Mouse (Mus musculus) fat pad, adult 2 months (tissue): ENCODE measurements around the gene Sec23ip.

Experiments
- DNase-seq: peaks from one replicate; pipeline ENCODE4 v3.0.0-alpha.2; 2011; ENCODE audit warnings: low read depth, low spot score; ENCODE audit errors: extremely low read depth

Gene Sec23ip

DNA sequence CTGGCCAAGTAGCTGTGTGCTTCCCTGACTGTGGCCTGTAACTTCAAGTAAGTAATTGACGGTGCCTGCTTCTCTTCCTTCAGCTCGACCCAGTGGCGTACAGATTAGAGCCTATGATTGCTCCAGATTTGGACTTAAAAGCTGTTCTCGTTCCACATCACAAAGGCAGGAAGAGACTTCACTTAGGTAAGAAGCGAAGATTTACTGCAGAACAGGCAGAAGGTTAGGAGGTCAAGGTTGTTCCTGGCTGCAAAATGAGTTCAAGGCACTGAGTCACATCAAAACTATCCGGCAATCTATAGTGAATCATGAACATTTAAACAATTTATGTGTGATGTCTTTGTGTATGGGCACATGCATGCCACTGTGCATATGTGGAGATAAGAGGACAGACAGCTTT lies 32.5 kb downstream of the Sec23ip start:
- DNase-seq, result no peak

DNA sequence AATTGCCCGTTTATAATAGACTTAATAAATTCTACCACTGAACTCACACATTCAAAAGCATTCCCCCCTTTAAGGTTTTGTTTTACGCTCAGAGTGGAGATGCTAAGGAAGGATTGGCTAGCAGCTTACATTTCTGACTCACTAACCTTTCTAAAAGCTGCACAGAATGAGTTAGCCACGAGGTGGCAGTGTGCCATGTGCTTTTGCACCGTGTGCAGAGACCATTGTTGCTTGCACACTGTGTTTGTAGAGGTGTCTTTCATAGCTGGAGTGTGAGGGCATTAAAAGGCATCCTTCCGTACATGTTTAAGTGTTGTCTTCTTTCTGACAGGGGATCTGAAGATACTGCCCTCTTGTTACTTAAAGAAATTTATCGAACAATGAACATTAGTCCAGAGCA lies 34.6 kb downstream of the Sec23ip start:
- no peak for DNase-seq

DNA sequence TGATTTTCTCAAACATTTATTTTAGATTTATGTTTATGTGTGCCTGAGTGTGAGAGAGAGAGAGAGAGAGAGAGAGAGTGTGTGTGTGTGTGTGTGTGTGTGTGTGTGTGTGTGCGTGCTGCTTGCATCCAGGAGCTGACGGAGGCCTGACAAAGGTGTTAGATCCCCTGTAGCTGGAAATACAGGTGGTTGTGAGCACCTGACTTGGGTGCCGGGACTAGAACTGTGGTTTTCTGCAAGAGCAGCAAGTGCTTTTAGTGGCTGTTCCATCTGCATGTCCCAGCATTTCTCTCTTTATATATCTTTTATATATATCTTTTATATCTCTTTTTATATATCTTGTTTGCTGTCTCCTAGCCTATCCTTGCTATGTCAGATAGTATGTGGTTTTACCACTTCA lies 37.1 kb downstream of the Sec23ip start:
- no peak for DNase-seq

- DNase-seq, result peak; percentile 8
Observed at GRCm38 (mm10) chr7:128790045-128790444, 45.3 kb downstream of the Sec23ip start.

DNA sequence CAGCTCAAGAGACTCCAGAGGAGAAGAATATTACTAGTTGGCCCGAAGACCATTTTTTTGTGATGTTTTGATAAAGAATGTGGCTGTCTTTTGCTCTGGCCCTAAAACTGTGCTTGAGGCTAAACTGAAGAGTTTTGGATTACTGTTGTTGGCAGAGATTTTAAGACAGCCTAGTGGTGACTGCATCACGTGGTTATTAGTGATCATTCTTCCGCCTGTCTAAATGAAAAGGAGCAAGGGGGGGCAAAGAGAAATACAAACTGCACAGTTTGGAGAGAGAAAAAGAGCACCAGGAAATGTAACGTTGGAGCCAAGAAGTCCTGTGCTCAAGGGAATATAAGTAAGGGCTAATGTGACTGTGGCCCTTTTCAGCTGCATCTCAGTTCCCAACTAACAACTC lies 48.7 kb downstream of the Sec23ip start:
- DNase-seq, result no peak

- DNase-seq, result no peak
Observed at GRCm38 (mm10) chr7:128824986-128825563, 80.3 kb downstream of the Sec23ip start.

GRCm38 (mm10) chr7:128832455-128833081 lies 87.8 kb downstream of the Sec23ip start:
- no peak for DNase-seq

DNA sequence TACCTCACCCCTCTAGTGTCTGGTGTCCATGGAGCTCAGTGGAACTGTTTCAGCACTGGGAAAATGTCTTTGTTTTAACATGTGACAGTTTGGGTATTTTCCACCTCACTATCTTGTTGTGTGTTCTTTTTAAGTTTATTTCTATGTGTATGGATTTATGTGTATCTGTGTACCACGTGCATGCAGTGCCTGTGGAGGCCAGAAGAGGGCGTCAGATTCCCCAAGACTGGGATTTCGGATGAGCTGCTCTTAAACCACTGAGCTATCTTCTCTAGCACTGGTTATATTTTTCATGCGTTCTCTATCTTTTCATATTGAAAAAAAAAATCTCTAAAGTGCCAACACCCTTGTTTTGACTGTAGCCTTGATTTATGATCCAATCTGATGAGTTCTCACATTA lies 88.5 kb downstream of the Sec23ip start:
- DNase-seq, result no peak
